ENCODE assay signal across 25 mouse cellular contexts in genomic region chr3:22168432-22168831, GRCm38 (mm10).
A peak's percentile ranks its signal among the peaks of the same experiment; 100 is the strongest.
DNase-seq lines count a peak whose midpoint lies in the region; ATAC-seq and TF ChIP-seq lines count a peak whose summit lies in the region.
"Had no signal": no experiment of that assay in that cellular context is flagged by ENCODE, and none has a peak within 500 bp of the region (broad histone marks: within the 10 kb centered on the region; RNA-seq: fewer than 3 reads in every experiment).

No protein-coding gene starts in this region.

- H3K27ac ChIP-seq in liver, adult 2 months (replicated peaks; ENCODE audit: insufficient read depth, low read depth, low read length) = no peak overlapping the region
- H3K27ac ChIP-seq: embryonic facial prominence, embryonic 12.5 days; embryonic facial prominence, embryonic 15.5 days; gastrocnemius, adult 2 months; heart, embryonic 15.5 days; hindbrain, embryonic 10.5 days; hindbrain, embryonic 13.5 days had no signal

- CTCF ChIA-PET in Patski (lab: Charles Lee) = interaction anchor here (1.3 to 3.0 kb wide), 3 partner anchors 9 to 15 kb away, joined by 3 to 11 read pairs (median 4); no protein-coding TSS in a partner anchor

- no peaks in the 10 kb centered on the region for H3K27me3 ChIP-seq in liver, adult 2 months (ENCODE audit: control insufficient read depth, insufficient read depth, low read length)
- H3K27me3 ChIP-seq in Patski = no peaks in the 10 kb centered on the region
- H3K27me3 ChIP-seq: embryonic facial prominence, embryonic 12.5 days; embryonic facial prominence, embryonic 15.5 days; heart, embryonic 12.5 days; heart, embryonic 15.5 days; hindbrain, embryonic 13.5 days had no signal

- peaks cover 16% of the 10 kb centered on the region for H3K79me2 ChIP-seq in liver, adult 2 months (ENCODE audit: control insufficient read depth, insufficient read depth, low read length)

- H3K4me1 ChIP-seq in liver, adult 2 months (ENCODE audit: control insufficient read depth, insufficient read depth, low read length) = peaks cover 5% of the 10 kb centered on the region

- no peak for TF ChIP-seq POLR2A in liver, adult 2 months (IDR thresholded peaks at IDR 0.05; ENCODE audit: extremely low read depth, insufficient read depth, low read length)

- peak; percentile 43 for ATAC-seq in frontal cortex, adult (ENCODE audit: low TSS enrichment)
- ATAC-seq in Patski = peak; percentile 39
- ATAC-seq: forebrain, embryonic 14.5 days; hindbrain, embryonic 16.5 days had no signal

- in situ Hi-C loops in Patski (cut with MboI; ENCODE audit: low pct_unique_long_range_greater_than_20kb) = no loop called here

- DNase-seq in frontal cortex, postnatal 36 days (ENCODE audit: low spot score in 2 of 2) = no peak
- peak; percentile 54 for DNase-seq in liver, adult 2 months (ENCODE audit: extremely low read depth, low read depth, low spot score)
- DNase-seq in liver = no peak
- DNase-seq in Patski (ENCODE audit: low read depth, low spot score) = no peak
- DNase-seq in layer of hippocampus, adult 11-12 months (ENCODE audit: low spot score) = no peak
- DNase-seq: adrenal gland, adult 2 months; adrenal gland, postnatal 14 days; cerebellum, adult 11 months; cerebellum, adult 2 months; cerebellum, adult 9-11 months; cerebellum, postnatal 25 days; gastrocnemius, adult 2 months; gastrocnemius, postnatal 14 days; heart, adult 18-20 months; heart, postnatal 10 days; heart, postnatal 36 days had no signal

- H3K9ac ChIP-seq in liver, adult 2 months (ENCODE audit: low read depth, low read length) = no peak overlapping the region
- H3K9ac ChIP-seq: embryonic facial prominence, embryonic 12.5 days; embryonic facial prominence, embryonic 15.5 days; heart, embryonic 12.5 days; heart, embryonic 15.5 days; hindbrain, embryonic 13.5 days had no signal

- no peaks in the 10 kb centered on the region for H3K36me3 ChIP-seq in liver, adult 2 months (ENCODE audit: control insufficient read depth, insufficient read depth, low read length)
- H3K36me3 ChIP-seq: embryonic facial prominence, embryonic 12.5 days; embryonic facial prominence, embryonic 15.5 days; heart, embryonic 15.5 days had no signal

- 33% methylated on average over 4 of the region's 4 CpGs for WGBS in liver, adult 2 months

- POLR2A ChIA-PET in Patski (lab: Charles Lee) = interaction anchor here (0.8 kb wide), 1 partner anchor 8 kb away, joined by 3 read pairs; no protein-coding TSS in a partner anchor

- TF ChIP-seq CTCF in liver, adult 2 months (IDR thresholded peaks at IDR 0.05; ENCODE audit: low read depth, low read length) = no peak
- TF ChIP-seq CTCF in Patski (IDR thresholded peaks at IDR 0.05) = no peak

- H3K4me3 ChIP-seq in liver, adult 2 months (ENCODE audit: insufficient read depth, low read depth, low read length) = no peak overlapping the region
- H3K4me3 ChIP-seq: embryonic facial prominence, embryonic 12.5 days; embryonic facial prominence, embryonic 15.5 days; gastrocnemius, adult 2 months; heart, embryonic 12.5 days; heart, embryonic 15.5 days; hindbrain, embryonic 10.5 days; hindbrain, embryonic 13.5 days had no signal
